Mouse (Mus musculus): ENCODE data around the gene Gfy. TPM values are rescaled to one million over a fixed set of nuclear protein-coding genes. Genes with fewer than 3 reads are reported as not detected.

Gfy gene
- 3.5 TPM for polyA plus RNA-seq (2014; fragmentation: Illumina TruSeq; extraction: RNeasy Lipid Tissue Mini Kit (QIAGEN cat#74804); ENCODE audit: low read depth, low replicate concordance)

DNA sequence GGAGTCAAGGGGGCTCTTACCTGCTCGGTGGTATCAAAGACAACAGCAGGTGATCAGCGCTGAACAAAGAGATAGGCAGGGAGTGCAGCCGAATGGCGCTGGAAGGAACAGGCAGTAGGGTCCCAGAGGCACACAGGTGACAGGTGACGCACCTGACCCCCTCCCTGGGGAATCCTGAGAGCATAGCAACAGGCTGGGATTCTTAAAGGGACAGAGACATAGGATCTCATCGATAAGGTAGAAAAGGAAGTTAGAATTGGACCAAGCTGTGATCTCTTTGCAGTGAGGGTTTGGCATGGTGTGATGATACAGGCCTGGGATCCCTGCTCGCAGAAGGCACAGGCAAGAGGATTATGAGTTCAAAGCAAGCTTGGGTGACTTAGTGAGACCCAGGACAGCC is at the start of gene Gfy:
TSS of gene Gfy (minus strand) at position 101 of the 400 bp plus-strand sequence.

DNA sequence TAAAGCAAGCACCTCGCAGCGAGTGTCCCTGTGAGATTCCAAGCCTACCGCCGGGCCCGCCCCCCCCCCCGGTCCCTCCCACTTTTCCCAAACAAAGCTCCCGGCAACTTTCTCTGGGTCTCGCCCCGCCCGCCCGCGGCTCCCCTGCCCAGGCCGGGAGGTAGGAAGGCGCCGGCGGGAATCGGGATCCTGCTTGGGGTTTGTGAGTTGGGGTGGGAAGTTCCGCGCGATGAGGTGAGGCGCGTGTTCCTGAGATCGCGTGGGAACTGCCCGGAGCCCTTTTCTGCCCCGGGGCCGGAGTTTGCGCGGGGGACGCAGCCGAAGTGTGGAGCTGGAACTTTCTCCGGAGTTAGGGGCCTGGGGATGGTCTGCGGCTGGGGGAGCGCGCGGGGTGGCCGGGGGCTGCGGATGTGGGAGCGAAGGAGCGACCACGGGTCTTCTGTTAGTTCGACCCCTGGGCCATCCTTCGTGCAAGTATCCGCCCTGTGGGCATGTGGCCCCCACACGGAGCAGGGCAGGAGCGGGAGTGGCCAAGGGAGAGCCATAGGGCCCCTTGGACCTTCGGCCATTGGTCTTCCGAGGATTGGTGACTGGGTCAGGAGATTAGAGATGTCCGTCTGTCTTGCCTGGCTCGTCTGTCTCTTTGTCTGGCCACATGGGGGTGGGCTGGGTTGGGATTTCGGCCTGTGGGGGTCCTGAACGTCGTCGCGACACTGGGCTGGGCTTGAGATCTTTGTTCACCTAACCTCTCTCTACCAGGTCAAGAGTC is 36.5 kb upstream of the Gfy start, which contains the start of gene Tead2:
TSS of gene Tead2 (plus strand) at position 81 of the 769 bp plus-strand sequence.

DNA sequence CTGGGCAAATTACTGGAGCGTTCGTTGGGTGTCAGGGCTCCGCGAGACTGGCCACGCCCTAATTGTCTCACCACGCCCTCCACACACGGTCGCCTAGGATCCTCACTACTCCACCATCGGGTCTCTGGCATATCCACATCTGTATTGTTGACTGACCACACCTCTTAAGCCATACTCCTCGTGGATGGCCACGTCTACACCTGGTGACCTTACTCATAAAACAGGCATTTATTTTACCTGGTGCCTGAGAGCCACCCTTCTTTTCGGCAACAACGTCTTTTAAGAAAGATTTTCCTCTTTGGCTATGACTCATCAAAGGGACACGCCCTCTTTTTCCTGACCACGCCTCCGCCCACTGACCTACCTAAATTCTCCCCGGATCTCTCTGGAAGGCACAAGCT is 32.5 kb upstream of the Gfy start, which contains the start of gene Dkkl1:
TSS of gene Dkkl1 (minus strand) at position 297 of the 401 bp plus-strand sequence.

DNA sequence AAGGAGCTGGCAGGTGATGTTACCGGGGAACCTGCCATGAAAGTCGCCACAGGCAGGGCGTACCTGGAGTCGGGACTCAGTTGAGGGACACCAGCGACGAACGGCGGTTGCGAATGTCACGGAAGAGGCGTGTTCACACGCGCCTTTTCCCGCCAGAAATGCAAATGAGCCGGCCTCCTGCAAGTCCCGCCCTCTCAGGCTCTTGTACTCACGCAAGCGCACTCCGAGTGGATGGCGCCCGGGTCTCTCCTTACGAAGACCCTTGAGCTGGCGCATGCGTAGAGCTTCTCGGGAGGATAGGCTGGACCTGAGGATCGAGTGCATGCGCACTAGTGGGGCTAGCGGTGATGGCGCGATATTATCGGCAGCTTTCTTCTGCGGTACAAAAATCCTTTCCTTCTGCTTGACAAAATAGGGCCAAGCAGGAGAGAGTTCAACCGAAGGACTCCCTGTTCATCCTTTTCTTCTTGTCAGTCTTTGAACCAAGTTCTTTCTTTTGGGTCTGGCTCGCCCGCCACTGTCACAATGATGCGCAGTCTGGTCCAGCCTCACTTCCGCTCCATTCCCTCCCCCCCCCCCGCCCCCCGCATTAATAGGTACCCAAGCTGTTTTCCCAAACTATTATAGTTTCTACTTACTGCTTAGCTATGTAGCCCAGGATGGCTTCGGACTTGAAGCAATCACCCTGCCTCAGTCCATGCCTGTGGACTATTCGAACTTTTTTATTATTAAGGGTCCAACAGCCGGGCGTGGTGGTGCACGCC is 25.2 kb upstream of the Gfy start, which contains the start of gene Ccdc155:
TSS of gene Ccdc155 (minus strand) at position 513 of the 764 bp plus-strand sequence.

DNA sequence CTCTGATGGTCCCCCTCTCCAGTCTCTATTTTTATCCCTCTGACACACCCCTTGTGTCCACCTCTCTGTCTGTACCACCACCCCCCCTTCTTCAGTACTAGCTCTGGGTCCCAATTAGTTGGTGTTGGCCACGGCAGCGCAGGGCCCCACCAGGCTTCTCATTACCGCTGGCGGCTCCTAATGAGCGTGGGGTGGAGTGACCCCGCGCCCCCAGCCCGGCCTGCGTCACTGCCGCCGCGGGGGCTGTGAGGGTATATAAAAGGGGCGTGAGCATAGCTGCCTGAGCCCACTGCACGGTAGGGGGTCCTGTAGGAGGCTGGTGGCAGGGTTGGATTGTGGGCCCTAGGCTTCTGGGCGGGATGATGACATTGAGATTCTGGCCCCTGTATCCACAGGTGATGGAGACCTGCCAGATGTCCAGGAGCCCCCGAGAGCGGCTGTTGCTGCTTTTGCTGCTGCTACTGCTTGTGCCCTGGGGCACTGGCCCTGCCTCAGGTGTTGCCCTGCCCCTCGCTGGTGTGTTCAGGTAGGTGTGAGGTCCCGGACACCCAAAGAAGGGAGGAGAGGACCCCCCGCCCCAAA is 1.6 kb upstream of the Gfy start, which contains the start of gene Pth2:
TSS of gene Pth2 (plus strand) at position 100 of the 582 bp plus-strand sequence.

DNA sequence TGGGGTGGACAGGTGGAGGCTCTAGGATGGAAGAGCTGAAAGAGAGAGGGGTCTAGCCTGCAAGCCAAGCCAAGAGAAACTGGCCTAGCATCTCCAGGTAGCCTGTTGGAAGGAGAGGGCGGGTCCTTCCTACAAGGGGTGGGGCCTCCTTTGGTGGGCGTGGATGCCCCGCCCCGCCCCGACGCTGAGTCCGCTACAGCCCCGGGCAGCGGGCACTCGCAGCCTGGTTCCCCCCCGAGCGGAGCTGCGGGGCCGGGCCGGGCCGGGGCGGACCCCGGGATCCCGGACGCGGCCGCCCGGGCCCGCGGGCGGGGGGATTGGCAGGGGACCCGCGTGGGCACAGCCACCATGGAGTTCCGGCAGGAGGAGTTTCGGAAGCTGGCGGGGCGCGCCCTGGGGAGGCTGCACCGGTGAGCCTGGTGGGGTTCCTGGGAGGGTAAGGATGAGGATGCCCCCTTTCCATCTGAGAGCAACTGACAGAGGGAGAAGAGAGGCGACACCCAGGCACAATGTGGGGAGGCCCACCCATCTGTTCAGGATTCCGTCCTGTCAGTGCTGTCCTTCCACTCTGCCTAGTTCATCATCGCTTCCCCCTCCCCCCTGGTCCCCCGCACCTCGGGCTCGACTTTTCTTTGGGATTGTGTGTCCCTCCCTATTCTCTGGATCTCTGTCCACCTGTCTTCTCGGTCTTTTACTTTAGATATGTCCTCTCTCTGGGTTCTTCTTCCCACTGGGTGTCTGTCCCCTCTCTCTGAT is 15.5 kb downstream of the Gfy start, which contains the start of gene Slc17a7:
TSS of gene Slc17a7 (plus strand) at position 215 of the 756 bp plus-strand sequence.

DNA sequence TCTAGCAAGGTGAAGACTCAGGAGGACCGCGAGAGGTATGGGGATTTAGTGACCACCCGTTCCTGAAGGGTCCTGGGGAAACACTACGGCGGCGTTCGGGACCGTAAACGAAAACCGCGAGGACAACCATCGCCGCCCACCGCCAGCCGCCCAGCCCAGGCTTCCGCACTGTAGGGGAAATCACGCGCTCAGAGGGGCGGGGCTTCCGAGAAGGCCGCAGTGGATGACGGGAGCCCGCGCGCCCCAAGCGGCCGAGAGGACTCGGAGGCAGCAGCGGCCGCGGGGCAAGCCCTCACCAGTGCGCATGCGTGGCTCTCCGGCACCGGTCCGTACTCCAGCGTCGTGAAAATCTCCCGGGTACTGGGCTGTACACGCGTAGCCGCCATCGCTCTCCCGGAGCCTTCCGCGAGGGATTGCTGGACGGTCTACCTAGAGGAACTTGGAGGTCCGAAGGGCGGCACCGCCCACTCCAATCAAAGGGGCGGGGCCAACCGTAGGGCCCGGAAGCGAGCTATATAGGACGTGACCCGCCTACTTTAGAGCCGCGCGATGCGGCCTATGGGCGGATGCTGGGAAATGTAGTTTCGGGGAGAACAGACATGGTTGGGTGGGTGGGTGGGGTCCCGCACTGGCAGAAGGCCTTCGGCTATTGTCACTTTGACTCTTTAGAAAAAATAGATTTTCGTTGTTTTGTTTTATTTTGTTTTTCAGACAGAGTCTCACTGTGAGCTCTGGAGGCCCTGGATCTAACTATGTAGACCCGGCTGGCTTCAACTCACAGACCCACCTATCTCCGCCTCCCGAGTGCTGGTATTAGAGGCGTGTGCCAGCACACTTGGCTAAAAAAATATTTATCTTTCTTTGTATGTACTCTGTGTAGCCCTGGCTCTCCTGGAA is 25.0 kb downstream of the Gfy start, which contains the start of the genes Pih1d1 and Aldh16a1:
TSS of gene Pih1d1 (plus strand) at position 208 of the 897 bp plus-strand sequence.
TSS of gene Aldh16a1 (minus strand) at position 489 of the 897 bp plus-strand sequence.

DNA sequence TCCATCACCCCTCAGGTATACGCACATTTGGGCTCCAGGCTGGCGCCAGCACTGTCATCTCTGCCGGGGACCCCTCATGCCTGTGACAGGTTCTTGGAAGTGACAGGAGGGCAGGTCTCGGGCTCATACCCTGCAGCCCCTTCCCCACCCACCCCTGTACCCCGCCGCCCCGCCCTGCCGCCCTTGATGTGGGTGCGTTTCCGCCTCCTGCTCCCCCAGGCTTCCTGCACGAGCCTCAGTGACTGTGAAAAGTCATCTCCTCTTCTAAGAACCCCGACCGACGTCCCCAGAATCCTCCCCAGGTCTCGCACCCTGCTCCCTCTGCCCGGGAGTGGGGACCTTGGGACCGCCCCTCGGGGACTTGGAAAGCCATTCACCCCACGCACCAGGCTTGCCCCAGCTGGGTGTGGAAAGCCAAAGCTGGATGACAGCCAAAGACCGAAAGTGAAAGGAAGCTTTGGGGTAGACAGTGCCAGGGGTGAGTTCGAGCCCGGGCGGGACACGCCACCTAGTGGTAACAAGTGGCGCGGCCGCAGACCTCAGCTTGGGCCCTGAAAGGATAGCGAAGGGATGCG is 43.3 kb downstream of the Gfy start, which contains the start of the genes Gm45713 and Flt3l:
TSS of gene Gm45713 (minus strand) at position 239 of the 575 bp plus-strand sequence.
TSS of gene Flt3l (minus strand) at position 440 of the 575 bp plus-strand sequence.

DNA sequence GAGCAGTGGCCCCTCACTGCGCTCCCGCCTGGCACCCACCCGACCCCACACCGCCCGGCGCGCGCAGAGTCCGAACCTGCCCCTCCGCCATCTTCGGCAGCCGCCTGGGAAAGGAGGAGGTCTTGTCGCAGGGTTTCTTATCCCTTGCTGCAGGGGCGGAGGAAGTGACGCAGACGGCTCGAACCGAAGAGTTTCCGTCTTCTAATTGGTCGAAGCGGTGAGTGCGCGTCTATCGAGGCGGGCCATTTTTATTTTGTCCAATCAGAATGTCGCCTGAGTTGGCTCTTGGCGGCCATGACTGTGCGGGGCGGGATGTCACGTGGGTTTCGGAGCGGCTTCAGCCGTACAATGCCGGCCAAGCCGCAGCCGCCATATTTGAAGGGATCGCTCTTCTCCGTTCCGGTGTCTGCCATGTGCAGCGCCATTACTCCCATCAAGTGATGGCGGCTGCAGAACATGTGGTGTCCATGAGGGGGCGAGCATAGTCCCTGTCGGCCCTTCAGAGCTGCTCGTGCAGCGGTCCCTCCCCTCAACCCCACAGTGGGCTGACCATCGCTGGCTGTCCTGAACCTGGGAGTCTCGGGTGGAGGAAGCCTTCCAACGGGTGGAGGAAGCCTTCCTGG is 50.6 kb downstream of the Gfy start, which contains the start of gene Rpl13a:
TSS of gene Rpl13a (minus strand) at position 138 of the 623 bp plus-strand sequence.

Other genes with a start within 250 kb of the Gfy start
- 11.2 TPM for gene Tsks, start 236.4 kb downstream of the Gfy start, polyA plus RNA-seq (2014; fragmentation: Illumina TruSeq; extraction: RNeasy Lipid Tissue Mini Kit (QIAGEN cat#74804); ENCODE audit: low read depth, low replicate concordance)
- gene Cpt1c, start 204.7 kb downstream of the Gfy start, polyA plus RNA-seq (2014; fragmentation: Illumina TruSeq; extraction: RNeasy Lipid Tissue Mini Kit (QIAGEN cat#74804); ENCODE audit: low read depth, low replicate concordance) = 9.3 TPM
- 8.0 TPM for gene Prmt1, start 193.0 kb downstream of the Gfy start, polyA plus RNA-seq (2014; fragmentation: Illumina TruSeq; extraction: RNeasy Lipid Tissue Mini Kit (QIAGEN cat#74804); ENCODE audit: low read depth, low replicate concordance)
- gene Irf3, start 181.9 kb downstream of the Gfy start, polyA plus RNA-seq (2014; fragmentation: Illumina TruSeq; extraction: RNeasy Lipid Tissue Mini Kit (QIAGEN cat#74804); ENCODE audit: low read depth, low replicate concordance) = 18.4 TPM
- gene Bcl2l12, start 180.9 kb downstream of the Gfy start, polyA plus RNA-seq (2014; fragmentation: Illumina TruSeq; extraction: RNeasy Lipid Tissue Mini Kit (QIAGEN cat#74804); ENCODE audit: low read depth, low replicate concordance) = 1.5 TPM
- 3.3 TPM for gene Scaf1, start 163.2 kb downstream of the Gfy start, polyA plus RNA-seq (2014; fragmentation: Illumina TruSeq; extraction: RNeasy Lipid Tissue Mini Kit (QIAGEN cat#74804); ENCODE audit: low read depth, low replicate concordance)
- gene Rras, start 161.6 kb downstream of the Gfy start, polyA plus RNA-seq (2014; fragmentation: Illumina TruSeq; extraction: RNeasy Lipid Tissue Mini Kit (QIAGEN cat#74804); ENCODE audit: low read depth, low replicate concordance) = 1.8 TPM
- 0.24 TPM for gene Prr12, start 126.7 kb downstream of the Gfy start, polyA plus RNA-seq (2014; fragmentation: Illumina TruSeq; extraction: RNeasy Lipid Tissue Mini Kit (QIAGEN cat#74804); ENCODE audit: low read depth, low replicate concordance)
- 4.6 TPM for gene Nosip, start 117.1 kb downstream of the Gfy start, polyA plus RNA-seq (2014; fragmentation: Illumina TruSeq; extraction: RNeasy Lipid Tissue Mini Kit (QIAGEN cat#74804); ENCODE audit: low read depth, low replicate concordance)
- gene Prrg2, start 116.9 kb downstream of the Gfy start, polyA plus RNA-seq (2014; fragmentation: Illumina TruSeq; extraction: RNeasy Lipid Tissue Mini Kit (QIAGEN cat#74804); ENCODE audit: low read depth, low replicate concordance) = 2.7 TPM
- gene Rcn3, start 87.3 kb downstream of the Gfy start, polyA plus RNA-seq (2014; fragmentation: Illumina TruSeq; extraction: RNeasy Lipid Tissue Mini Kit (QIAGEN cat#74804); ENCODE audit: low read depth, low replicate concordance) = not detected
- 1.4 TPM for gene Fcgrt, start 75.7 kb downstream of the Gfy start, polyA plus RNA-seq (2014; fragmentation: Illumina TruSeq; extraction: RNeasy Lipid Tissue Mini Kit (QIAGEN cat#74804); ENCODE audit: low read depth, low replicate concordance)
- gene Rps11, start 55.1 kb downstream of the Gfy start, polyA plus RNA-seq (2014; fragmentation: Illumina TruSeq; extraction: RNeasy Lipid Tissue Mini Kit (QIAGEN cat#74804); ENCODE audit: low read depth, low replicate concordance) = 157 TPM
- gene Rpl13a, start 50.8 kb downstream of the Gfy start, polyA plus RNA-seq (2014; fragmentation: Illumina TruSeq; extraction: RNeasy Lipid Tissue Mini Kit (QIAGEN cat#74804); ENCODE audit: low read depth, low replicate concordance) = 133 TPM
- gene Gm45713, start 43.3 kb downstream of the Gfy start, polyA plus RNA-seq (2014; fragmentation: Illumina TruSeq; extraction: RNeasy Lipid Tissue Mini Kit (QIAGEN cat#74804); ENCODE audit: low read depth, low replicate concordance) = not detected
- gene Flt3l, start 43.1 kb downstream of the Gfy start, polyA plus RNA-seq (2014; fragmentation: Illumina TruSeq; extraction: RNeasy Lipid Tissue Mini Kit (QIAGEN cat#74804); ENCODE audit: low read depth, low replicate concordance) = 1.5 TPM
- gene Pih1d1, start 25.3 kb downstream of the Gfy start, polyA plus RNA-seq (2014; fragmentation: Illumina TruSeq; extraction: RNeasy Lipid Tissue Mini Kit (QIAGEN cat#74804); ENCODE audit: low read depth, low replicate concordance) = 10.2 TPM
- 1.1 TPM for gene Aldh16a1, start 25.0 kb downstream of the Gfy start, polyA plus RNA-seq (2014; fragmentation: Illumina TruSeq; extraction: RNeasy Lipid Tissue Mini Kit (QIAGEN cat#74804); ENCODE audit: low read depth, low replicate concordance)
- 2.7 TPM for gene Slc17a7, start 15.6 kb downstream of the Gfy start, polyA plus RNA-seq (2014; fragmentation: Illumina TruSeq; extraction: RNeasy Lipid Tissue Mini Kit (QIAGEN cat#74804); ENCODE audit: low read depth, low replicate concordance)
- gene Pth2, start 1.4 kb upstream of the Gfy start, polyA plus RNA-seq (2014; fragmentation: Illumina TruSeq; extraction: RNeasy Lipid Tissue Mini Kit (QIAGEN cat#74804); ENCODE audit: low read depth, low replicate concordance) = not detected
- 0.49 TPM for gene Ccdc155, start 25.3 kb upstream of the Gfy start, polyA plus RNA-seq (2014; fragmentation: Illumina TruSeq; extraction: RNeasy Lipid Tissue Mini Kit (QIAGEN cat#74804); ENCODE audit: low read depth, low replicate concordance)
- gene Dkkl1, start 32.6 kb upstream of the Gfy start, polyA plus RNA-seq (2014; fragmentation: Illumina TruSeq; extraction: RNeasy Lipid Tissue Mini Kit (QIAGEN cat#74804); ENCODE audit: low read depth, low replicate concordance) = 186 TPM
- gene Tead2, start 36.2 kb upstream of the Gfy start, polyA plus RNA-seq (2014; fragmentation: Illumina TruSeq; extraction: RNeasy Lipid Tissue Mini Kit (QIAGEN cat#74804); ENCODE audit: low read depth, low replicate concordance) = 2.0 TPM
- 0.70 TPM for gene Cd37, start 59.5 kb upstream of the Gfy start, polyA plus RNA-seq (2014; fragmentation: Illumina TruSeq; extraction: RNeasy Lipid Tissue Mini Kit (QIAGEN cat#74804); ENCODE audit: low read depth, low replicate concordance)
- 10.2 TPM for gene Slc6a16, start 61.5 kb upstream of the Gfy start, polyA plus RNA-seq (2014; fragmentation: Illumina TruSeq; extraction: RNeasy Lipid Tissue Mini Kit (QIAGEN cat#74804); ENCODE audit: low read depth, low replicate concordance)
- 50.8 TPM for gene Slc6a21, start 97.9 kb upstream of the Gfy start, polyA plus RNA-seq (2014; fragmentation: Illumina TruSeq; extraction: RNeasy Lipid Tissue Mini Kit (QIAGEN cat#74804); ENCODE audit: low read depth, low replicate concordance)
- 0.74 TPM for gene Trpm4, start 154.2 kb upstream of the Gfy start, polyA plus RNA-seq (2014; fragmentation: Illumina TruSeq; extraction: RNeasy Lipid Tissue Mini Kit (QIAGEN cat#74804); ENCODE audit: low read depth, low replicate concordance)
- gene Hrc, start 155.7 kb upstream of the Gfy start, polyA plus RNA-seq (2014; fragmentation: Illumina TruSeq; extraction: RNeasy Lipid Tissue Mini Kit (QIAGEN cat#74804); ENCODE audit: low read depth, low replicate concordance) = 0.08 TPM
- not detected for gene Ppfia3, start 187.4 kb upstream of the Gfy start, polyA plus RNA-seq (2014; fragmentation: Illumina TruSeq; extraction: RNeasy Lipid Tissue Mini Kit (QIAGEN cat#74804); ENCODE audit: low read depth, low replicate concordance)
- gene Lin7b, start 191.0 kb upstream of the Gfy start, polyA plus RNA-seq (2014; fragmentation: Illumina TruSeq; extraction: RNeasy Lipid Tissue Mini Kit (QIAGEN cat#74804); ENCODE audit: low read depth, low replicate concordance) = 0.39 TPM
- gene Snrnp70, start 216.2 kb upstream of the Gfy start, polyA plus RNA-seq (2014; fragmentation: Illumina TruSeq; extraction: RNeasy Lipid Tissue Mini Kit (QIAGEN cat#74804); ENCODE audit: low read depth, low replicate concordance) = 109 TPM
- not detected for gene Kcna7, start 226.1 kb upstream of the Gfy start, polyA plus RNA-seq (2014; fragmentation: Illumina TruSeq; extraction: RNeasy Lipid Tissue Mini Kit (QIAGEN cat#74804); ENCODE audit: low read depth, low replicate concordance)
- gene Ntf5, start 234.1 kb upstream of the Gfy start, polyA plus RNA-seq (2014; fragmentation: Illumina TruSeq; extraction: RNeasy Lipid Tissue Mini Kit (QIAGEN cat#74804); ENCODE audit: low read depth, low replicate concordance) = 0.43 TPM
- 0.36 TPM for gene Lhb, start 241.3 kb upstream of the Gfy start, polyA plus RNA-seq (2014; fragmentation: Illumina TruSeq; extraction: RNeasy Lipid Tissue Mini Kit (QIAGEN cat#74804); ENCODE audit: low read depth, low replicate concordance)

Data from testis, adult 10 weeks (tissue).